Mouse (Mus musculus) megakaryocyte, embryonic 14.5 days (primary cell): ENCODE measurements around the gene Srsf2.

Experiments
- FLI1 ChIP-seq: IDR thresholded peaks from 2 replicates; pipeline ENCODE4 v1.6.1; 2012; ENCODE audit warnings: low read length, inconsistent platforms, mixed read lengths
- GATA1 ChIP-seq: IDR thresholded peaks from 3 replicates; pipeline ENCODE4 v1.6.1; 2012; ENCODE audit warnings: mixed read lengths, low read length, inconsistent platforms, borderline replicate concordance

GRCm38 (mm10) chr11:116878454-116878853 is 25.6 kb upstream of the Srsf2 start:
- TF ChIP-seq FLI1 = no peak
- no peak for TF ChIP-seq GATA1
